Mouse (Mus musculus) lung, postnatal 0 days (tissue): Measurements from ENCODE around the gene Tnfsf15. TPM values are rescaled to one million over a fixed set of nuclear protein-coding genes. Genes with fewer than 3 reads are reported as not detected.

Experiments
- ATAC-seq: fragments of 200-750 bp; cut with Nextera tagmentation; 2 replicates; pipeline ENCODE4 v1.8.0; 2017; ENCODE audit warnings: moderate library complexity
- DNase-seq: peaks from one replicate; pipeline ENCODE4 v3.0.0-alpha.2; 2016; ENCODE audit warnings: low spot score
- H3K27ac ChIP-seq: fragments of 300-500 bp; sonication (generic); 2 replicates; pipeline ENCODE4 v1.5.1; 2014; ENCODE audit warnings: antibody characterized with exemption, mild to moderate bottlenecking, low read length, mixed read lengths
- H3K27me3 ChIP-seq: fragments of 300-500 bp; sonication (generic); replicated peaks from 2 replicates; pipeline ENCODE4 v1.6.1; 2014; ENCODE audit warnings: low read length, mixed read lengths; ENCODE audit not compliant: insufficient read depth
- H3K36me3 ChIP-seq: fragments of 300-500 bp; sonication (generic); 2 replicates; pipeline ENCODE4 v1.6.1; 2014; ENCODE audit warnings: low read length, mixed read lengths; ENCODE audit not compliant: insufficient read depth
- H3K4me1 ChIP-seq: fragments of 300-500 bp; sonication (generic); 2 replicates; pipeline ENCODE4 v1.6.1; 2014; ENCODE audit warnings: antibody characterized with exemption, low read depth, low read length, mixed read lengths; ENCODE audit not compliant: insufficient read depth
- H3K4me2 ChIP-seq: fragments of 300-500 bp; sonication (generic); replicated peaks from 2 replicates; pipeline ENCODE4 v1.6.1; 2014; ENCODE audit warnings: low read depth, mild to moderate bottlenecking, low read length, moderate library complexity, mixed read lengths
- H3K4me3 ChIP-seq: fragments of 300-500 bp; sonication (generic); 2 replicates; pipeline ENCODE4 v1.5.1; 2014; ENCODE audit warnings: low read depth, low read length
- H3K9ac ChIP-seq: fragments of 300-500 bp; sonication (generic); replicated peaks from 2 replicates; pipeline ENCODE4 v1.6.1; 2014; ENCODE audit warnings: low read depth, mild to moderate bottlenecking
- H3K9me3 ChIP-seq: fragments of 300-500 bp; sonication (generic); 2 replicates; pipeline ENCODE4 v1.6.1; 2016; ENCODE audit warnings: low read length, mixed read lengths
- CTCF ChIP-seq: IDR thresholded peaks from 2 replicates; pipeline ENCODE4 v1.5.1; 2016; ENCODE audit warnings: antibody characterized with exemption, mild to moderate bottlenecking
- EP300 ChIP-seq: IDR thresholded peaks from 2 replicates; pipeline ENCODE4 v1.6.1; 2016; ENCODE audit warnings: antibody characterized with exemption, mild to moderate bottlenecking, control low read depth
- WGBS: fragments of 180-500 bp; shearing (Covaris S2); extraction: QIAGEN DNeasy Blood & Tissue Kit; methylation state at CpG from one replicate; pipeline ENCODE4 v1.1.7; 2014; 5-methylcytosine and 5-hydroxymethylcytosine counted together
- polyA plus RNA-seq: library from polyadenylated mRNA; unstranded; fragments of >200 nt; fragmentation: Nextera tagmentation; extraction: Ambion mirVana; gene quantifications from 2 replicates; pipeline ENCODE4 v1.2.1, GENCODE M21; 2015

Tnfsf15 gene
- polyA plus RNA-seq, 1 experiment from 2014 or later, result 1.0 TPM

DNA sequence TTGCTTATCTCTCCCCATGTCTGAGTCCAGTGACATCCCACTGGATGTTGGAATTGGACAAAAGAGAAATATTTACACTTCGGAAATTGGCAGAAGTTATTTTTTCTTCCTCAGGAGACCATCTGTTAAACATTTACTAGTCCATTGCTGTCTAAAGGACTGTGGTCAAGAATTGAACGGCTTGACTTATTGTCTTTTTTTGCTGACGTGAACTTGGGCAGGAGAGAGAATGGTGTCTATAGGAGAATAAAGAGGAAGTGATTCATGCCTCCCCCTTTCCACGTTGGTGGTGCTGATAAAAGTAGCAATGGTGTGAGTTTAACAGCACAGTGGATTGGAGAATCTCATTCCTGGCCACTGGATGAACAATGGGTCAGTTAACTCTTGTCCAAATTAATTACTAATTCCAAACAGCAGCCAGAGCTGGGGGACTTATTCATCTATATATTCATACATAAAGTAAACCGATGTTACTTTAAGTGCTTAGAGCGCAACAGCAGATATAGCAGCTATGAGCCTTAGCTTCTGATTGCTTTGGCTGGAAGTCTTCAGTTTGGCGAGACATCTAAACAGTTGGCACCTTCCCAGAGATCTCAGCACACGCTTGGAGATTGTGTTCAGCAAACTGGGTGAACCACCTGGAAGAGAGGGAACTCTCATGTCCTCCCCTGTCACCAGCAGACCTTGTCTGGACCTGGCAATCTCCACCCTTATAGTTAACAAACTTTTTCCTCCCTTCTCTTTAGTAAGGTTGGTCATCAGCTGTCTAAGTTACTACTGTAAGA is 28.6 kb upstream of the Tnfsf15 start:
- H3K4me3 ChIP-seq, result no peak overlapping the region
- H3K36me3 ChIP-seq, result no peaks in the 10 kb centered on the region
- no peak for ATAC-seq
- no peak overlapping the region for H3K4me2 ChIP-seq
- H3K9me3 ChIP-seq, result no peaks in the 10 kb centered on the region
- DNase-seq, result no peak
- H3K27me3 ChIP-seq, result no peaks in the 10 kb centered on the region
- no peak overlapping the region for H3K9ac ChIP-seq
- H3K4me1 ChIP-seq, result no peaks in the 10 kb centered on the region
- no peak overlapping the region for H3K27ac ChIP-seq
- TF ChIP-seq EP300 (no peak), CTCF (no peak)
- WGBS, result 46% methylated on average over 8 of the region's 8 CpGs

DNA sequence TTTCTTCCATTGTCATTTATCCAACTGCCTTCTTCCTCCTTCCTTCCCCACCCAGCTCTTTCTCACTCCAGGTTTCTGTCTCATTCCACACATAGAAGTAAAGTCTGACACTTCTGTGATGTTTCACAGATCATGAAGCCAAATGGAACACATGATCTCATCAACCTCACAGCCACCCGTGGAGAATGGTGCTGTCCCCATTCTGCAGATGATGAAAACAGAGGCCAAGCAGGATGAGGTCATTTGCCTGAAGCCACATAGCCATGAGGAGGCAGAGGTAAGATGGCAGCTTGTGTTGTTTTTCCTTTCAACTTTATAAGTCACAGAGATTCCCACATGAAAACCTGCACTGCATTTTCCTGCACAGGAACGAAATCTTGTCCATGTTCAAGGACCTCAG is 27.6 kb upstream of the Tnfsf15 start:
- DNase-seq (no peak), ATAC-seq (no peak)
- 75% methylated on average over 2 of the region's 2 CpGs for WGBS
- no peak overlapping the region for H3K4me2 ChIP-seq
- no peaks in the 10 kb centered on the region for H3K36me3 ChIP-seq
- H3K27ac ChIP-seq, result no peak overlapping the region
- no peak overlapping the region for H3K4me3 ChIP-seq
- no peak overlapping the region for H3K9ac ChIP-seq
- TF ChIP-seq CTCF (no peak), EP300 (no peak)
- no peaks in the 10 kb centered on the region for H3K4me1 ChIP-seq
- H3K9me3 ChIP-seq, result no peaks in the 10 kb centered on the region
- H3K27me3 ChIP-seq, result no peaks in the 10 kb centered on the region

DNA sequence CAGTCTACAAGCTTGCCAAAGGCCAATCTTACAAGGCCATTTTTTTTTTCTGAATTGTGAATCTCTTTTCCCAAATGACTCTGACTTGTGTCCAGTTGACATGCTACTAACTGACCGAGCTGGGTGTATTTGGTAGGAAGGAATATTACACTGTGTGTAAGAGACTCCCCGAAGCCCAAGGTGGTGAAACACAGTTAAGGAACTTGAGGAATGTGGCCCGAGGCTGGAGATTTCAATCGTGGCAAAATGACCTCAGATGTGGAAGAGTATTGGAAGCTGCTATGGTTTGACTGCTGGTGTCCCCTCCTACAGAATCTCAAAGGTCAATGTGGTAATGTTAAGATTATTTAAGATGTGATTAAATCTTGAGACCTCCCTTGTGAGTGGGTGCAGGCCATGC is 26.4 kb upstream of the Tnfsf15 start:
- TF ChIP-seq CTCF (no peak), EP300 (no peak)
- no peak for ATAC-seq
- WGBS, result 68% methylated on average over 4 of the region's 4 CpGs
- H3K4me2 ChIP-seq, result no peak overlapping the region
- no peak for DNase-seq
- no peak overlapping the region for H3K4me3 ChIP-seq
- H3K27ac ChIP-seq, result no peak overlapping the region
- no peaks in the 10 kb centered on the region for H3K9me3 ChIP-seq
- H3K9ac ChIP-seq, result no peak overlapping the region
- H3K36me3 ChIP-seq, result no peaks in the 10 kb centered on the region
- no peaks in the 10 kb centered on the region for H3K4me1 ChIP-seq
- H3K27me3 ChIP-seq, result no peaks in the 10 kb centered on the region

DNA sequence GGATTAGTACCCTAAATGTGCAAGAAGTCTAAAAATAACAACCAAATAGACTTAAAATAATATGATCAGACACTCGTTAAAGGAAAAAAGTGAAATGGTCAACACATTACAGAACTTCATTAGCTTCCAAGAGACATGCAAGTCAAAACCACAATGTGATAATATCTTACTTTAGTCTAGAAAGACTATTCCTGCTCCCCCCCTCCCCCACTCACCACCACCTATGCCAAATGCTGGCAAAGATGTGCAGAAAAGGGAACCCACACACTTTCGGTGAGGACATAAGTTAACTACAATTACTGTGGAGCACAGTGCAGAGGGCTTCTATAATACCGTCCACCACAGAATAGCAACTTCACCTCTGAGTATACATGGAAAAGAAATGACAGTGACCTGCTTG is 24.2 kb upstream of the Tnfsf15 start:
- H3K4me3 ChIP-seq, result no peak overlapping the region
- ATAC-seq (no peak), DNase-seq (no peak)
- H3K4me2 ChIP-seq, result no peak overlapping the region
- WGBS, result 86% methylated on average over 3 of the region's 3 CpGs
- H3K9ac ChIP-seq, result no peak overlapping the region
- H3K4me1 ChIP-seq, result no peaks in the 10 kb centered on the region
- H3K27ac ChIP-seq, result no peak overlapping the region
- H3K27me3 ChIP-seq, result no peaks in the 10 kb centered on the region
- TF ChIP-seq EP300, result no peak
- no peak for TF ChIP-seq CTCF
- H3K9me3 ChIP-seq, result no peaks in the 10 kb centered on the region
- no peaks in the 10 kb centered on the region for H3K36me3 ChIP-seq

DNA sequence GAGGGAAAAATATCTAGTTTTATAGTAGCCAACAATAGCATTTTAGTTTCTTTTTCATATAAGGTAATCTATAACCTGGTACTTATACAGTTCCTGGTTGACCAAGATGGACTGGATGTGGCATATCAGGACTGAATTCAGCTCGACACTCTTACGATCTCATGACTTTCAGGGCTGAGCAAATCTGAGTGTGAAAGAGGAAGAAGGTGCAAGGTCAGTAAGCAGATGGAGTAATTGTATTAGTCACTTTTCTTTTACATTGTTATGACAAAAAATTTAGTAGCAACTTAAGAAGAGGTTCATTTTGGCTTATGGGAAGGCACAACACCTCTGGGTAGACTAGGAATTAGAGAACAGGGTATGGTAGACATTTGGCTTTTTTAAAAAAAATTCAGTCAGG is 20.1 kb upstream of the Tnfsf15 start:
- TF ChIP-seq CTCF (no peak), EP300 (no peak)
- H3K9ac ChIP-seq, result no peak overlapping the region
- no peak overlapping the region for H3K4me2 ChIP-seq
- no peaks in the 10 kb centered on the region for H3K27me3 ChIP-seq
- H3K9me3 ChIP-seq, result no peaks in the 10 kb centered on the region
- no peak overlapping the region for H3K4me3 ChIP-seq
- DNase-seq (no peak), ATAC-seq (no peak)
- no peaks in the 10 kb centered on the region for H3K36me3 ChIP-seq
- H3K4me1 ChIP-seq, result no peaks in the 10 kb centered on the region
- no peak overlapping the region for H3K27ac ChIP-seq
- WGBS, result 73% methylated on average over 2 of the region's 2 CpGs

DNA sequence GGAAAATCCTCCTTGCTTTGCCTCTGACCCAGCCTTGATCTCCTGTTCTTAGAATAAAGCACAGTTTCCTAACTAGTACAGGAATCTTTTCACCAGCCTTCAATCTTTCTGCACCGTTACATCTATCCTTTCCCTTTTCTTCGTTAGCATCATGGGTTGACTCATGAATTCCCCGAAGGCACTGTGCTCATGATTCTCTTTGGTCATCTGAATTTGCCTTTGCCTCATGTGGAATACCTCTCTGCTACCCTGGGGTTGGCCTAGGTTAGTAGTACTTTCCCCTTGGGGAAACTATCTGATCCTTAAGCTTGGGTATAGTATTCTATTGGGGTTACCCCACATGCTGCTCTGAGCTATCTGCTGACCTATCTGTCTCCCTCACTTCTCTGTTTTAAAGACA is 15.0 kb upstream of the Tnfsf15 start:
- Histone ChIP-seq H3K4me3 (no peak overlapping the region), H3K9me3 (no peaks in the 10 kb centered on the region), H3K36me3 (no peaks in the 10 kb centered on the region), H3K4me1 (no peaks in the 10 kb centered on the region), H3K27me3 (no peaks in the 10 kb centered on the region), H3K9ac (no peak overlapping the region), H3K27ac (no peak overlapping the region), H3K4me2 (no peak overlapping the region)
- ATAC-seq, result no peak
- WGBS, result 94% methylated on average over 3 of the region's 3 CpGs
- no peak for DNase-seq
- TF ChIP-seq EP300, result no peak
- no peak for TF ChIP-seq CTCF
